Mouse (Mus musculus) c-Kit-positive CD71-negative TER-119-negative erythroid progenitor cells, embryonic 14.5 days (primary cell): ENCODE measurements around the gene Dok7.

Experiments used
- DNase-seq: peaks from one replicate; pipeline ENCODE4 v3.0.0-alpha.2; 2013; ENCODE audit warnings: low read depth

Gene Dok7

DNA sequence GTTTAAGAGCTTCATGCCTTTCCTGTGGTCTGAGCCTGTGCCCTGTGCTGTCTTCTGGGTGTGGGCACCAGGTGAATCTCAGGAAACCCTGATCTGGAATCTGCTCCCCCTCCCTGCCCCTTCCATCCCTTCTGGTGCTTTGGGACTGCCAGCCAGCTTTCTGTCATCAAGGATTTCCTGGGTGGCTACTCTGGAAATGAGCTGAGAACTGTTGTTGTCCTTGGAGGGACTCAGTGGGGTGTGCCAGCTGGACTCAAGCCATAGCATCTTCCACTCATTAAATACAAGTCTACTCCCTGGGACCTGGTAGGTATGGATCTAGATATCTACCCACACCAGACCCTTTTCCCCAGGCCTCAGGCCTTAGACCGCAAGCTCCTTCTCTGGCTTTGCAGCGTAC is 61.9 kb downstream of the Dok7 start:
- no peak for DNase-seq

DNA sequence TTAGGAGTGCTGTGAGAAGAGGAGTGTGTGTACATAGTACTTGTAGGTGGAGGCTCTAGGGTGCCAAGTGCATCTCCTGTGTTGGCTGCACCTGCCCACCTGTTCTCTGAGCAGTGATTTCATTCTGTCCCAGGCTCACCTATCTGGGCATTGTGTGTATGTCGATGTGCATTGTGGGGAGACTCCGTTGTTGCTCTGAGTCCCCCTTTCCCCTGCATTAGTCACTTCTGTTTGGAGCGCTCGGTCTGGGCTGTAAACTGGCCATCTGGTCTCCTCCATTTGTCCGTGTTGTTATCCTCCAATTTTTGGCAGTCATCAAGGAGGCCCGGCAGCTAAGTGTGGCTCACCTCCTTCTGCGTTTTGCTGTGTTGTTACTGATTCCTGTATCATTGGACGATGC is 63.5 kb downstream of the Dok7 start:
- DNase-seq: no peak

DNA sequence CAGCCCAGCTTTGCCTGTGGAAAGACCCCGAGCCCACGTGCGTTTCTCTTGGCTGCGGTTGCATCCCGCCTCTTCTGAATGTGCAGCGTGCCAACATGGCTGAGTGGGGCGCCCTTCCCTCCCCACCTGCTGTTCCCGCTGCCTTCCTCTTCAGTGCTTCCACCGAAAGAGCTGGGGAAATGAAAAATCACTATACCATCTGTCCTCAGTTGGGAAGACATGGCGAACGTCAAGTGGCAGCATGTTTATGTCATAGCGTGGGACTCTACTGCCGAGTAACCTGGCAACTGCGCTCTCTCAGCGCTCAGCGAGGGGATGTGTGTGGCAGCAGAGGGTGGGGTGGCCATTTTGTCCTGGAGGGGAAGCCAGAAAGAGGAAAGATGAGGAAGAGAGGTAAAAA is 72.6 kb downstream of the Dok7 start:
- DNase-seq: no peak

- no peak for DNase-seq
Observed at GRCm38 (mm10) chr5:35129767-35130191, 73.2 kb downstream of the Dok7 start.

DNA sequence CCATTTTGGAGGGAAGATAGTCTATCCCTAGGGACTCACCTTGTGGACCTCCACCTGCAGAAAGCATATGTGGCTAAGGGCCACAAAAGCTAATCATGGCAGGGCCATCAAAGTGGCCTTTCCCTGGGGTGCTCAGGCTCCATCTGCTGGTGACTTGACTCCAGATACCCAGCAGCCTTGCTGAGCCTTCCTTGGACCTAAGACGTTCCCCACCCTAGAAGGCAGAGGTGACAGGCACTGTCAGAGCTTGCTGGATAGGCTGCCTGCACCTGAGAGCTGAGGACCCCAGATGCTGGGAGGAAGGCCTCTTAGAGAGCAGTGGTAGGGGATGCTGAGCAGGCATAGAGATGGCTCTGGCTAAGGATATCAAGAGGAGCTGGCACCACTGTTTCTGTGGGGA is 74.7 kb downstream of the Dok7 start:
- DNase-seq: no peak

DNA sequence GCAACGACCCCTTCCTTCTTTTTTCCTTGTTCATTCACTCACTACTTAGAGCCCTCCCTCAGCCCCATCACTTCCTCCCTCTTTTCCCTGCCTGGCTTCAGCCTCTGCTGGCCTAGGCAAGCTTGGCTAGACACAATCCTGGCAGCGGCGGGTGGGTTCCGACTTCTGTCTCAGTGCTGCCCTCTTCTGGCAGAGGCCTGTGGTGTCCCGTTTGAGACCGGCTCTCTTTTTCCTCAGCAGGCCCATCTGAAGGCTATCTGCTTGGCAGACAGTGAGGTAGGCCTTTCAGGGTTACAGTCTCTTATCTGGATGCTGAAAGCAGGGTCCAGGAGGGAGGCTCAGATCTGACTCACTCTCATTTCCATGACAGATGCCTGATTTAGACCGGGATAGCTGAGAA is 75.2 kb downstream of the Dok7 start:
- peak; percentile 52 for DNase-seq

GRCm38 (mm10) chr5:35132278-35132980 is 75.9 kb downstream of the Dok7 start:
- no peak for DNase-seq

DNA sequence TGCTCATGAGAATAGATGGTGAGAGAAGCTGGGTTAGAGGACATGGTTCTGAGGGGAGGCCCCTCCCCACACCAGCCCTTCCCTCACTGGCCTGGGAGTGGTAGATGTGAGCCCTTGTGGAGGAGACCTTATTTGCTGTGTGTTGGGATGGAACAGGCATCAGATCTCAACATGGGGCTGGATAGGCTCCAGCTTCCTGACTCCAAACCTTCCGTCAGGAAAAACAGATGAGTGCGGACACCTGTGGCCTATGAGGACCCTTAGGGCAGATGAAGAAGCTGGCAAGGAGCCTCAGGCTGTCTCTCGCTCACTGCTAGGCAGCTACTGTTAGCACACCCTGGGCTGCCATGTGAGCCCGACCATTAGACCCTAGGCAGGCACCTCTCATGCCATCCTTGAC is 76.9 kb downstream of the Dok7 start:
- no peak for DNase-seq

GRCm38 (mm10) chr5:35134286-35134685 is 77.7 kb downstream of the Dok7 start:
- no peak for DNase-seq

- no peak for DNase-seq
Observed at GRCm38 (mm10) chr5:35135903-35136302, 79.3 kb downstream of the Dok7 start.
